Mouse (Mus musculus): Measurements from ENCODE around the gene Gpr162. TPM values are rescaled to one million over a fixed set of nuclear protein-coding genes. Genes with fewer than 3 reads are reported as not detected.
A peak's percentile ranks its signal among the peaks of the same experiment; 100 is the strongest.
"Not testable (repeated sequence)": the region's sequence is repeated elsewhere in the genome, so short reads cannot be mapped to it uniquely, and the experiment has no call there.

Gpr162 gene
- polyA plus RNA-seq, 1 experiment: 7.7 TPM

GRCm38 (mm10) chr6:124814858-124815774 is 48.7 kb downstream of the Gpr162 start:
- Histone ChIP-seq H3K9me3 (no peaks in the 10 kb centered on the region), H3K4me1 (peaks cover 70% of the 10 kb centered on the region)
- no peak for TF ChIP-seq FLI1 (IDR thresholded peaks at IDR 0.05; ENCODE audit: low read length)

DNA sequence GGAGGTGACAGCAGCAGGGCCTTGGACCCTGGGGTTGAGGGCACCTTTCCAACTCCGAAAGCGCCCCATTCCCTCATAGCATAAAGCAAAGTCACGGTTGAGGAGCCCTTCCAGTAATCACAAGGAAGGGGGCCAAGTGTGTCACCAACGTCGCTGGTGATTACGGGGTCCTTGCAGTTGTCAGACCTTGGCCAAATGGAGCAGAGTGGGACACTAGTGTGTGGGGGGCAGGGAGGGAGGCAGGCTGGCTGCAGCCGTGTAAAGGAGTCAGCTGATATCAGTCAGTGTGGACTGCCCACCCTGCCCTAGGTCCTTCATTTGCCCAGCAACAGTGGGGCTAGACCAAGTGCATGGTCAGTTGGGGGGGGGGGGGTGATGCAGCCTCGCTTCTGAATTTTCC is 49.3 kb downstream of the Gpr162 start:
- Histone ChIP-seq H3K27me3 (replicated peaks) (no peaks in the 10 kb centered on the region), H3K4me1 (peaks cover 75% of the 10 kb centered on the region), H3K9me3 (no peaks in the 10 kb centered on the region), H3K36me3 (replicated peaks; ENCODE audit: low read length) (peaks cover 85% of the 10 kb centered on the region), H3K4me3 (replicated peaks) (peak overlapping the region; percentile 98)
- TF ChIP-seq GATA1 (IDR thresholded peaks at IDR 0.05; ENCODE audit: borderline replicate concordance, low read length) (no peak), FLI1 (IDR thresholded peaks at IDR 0.05; ENCODE audit: low read length) (no peak)

More at GRCm38 (mm10) chr6:124814858-124815774, 48.7 kb downstream of the Gpr162 start:
- Histone ChIP-seq H3K4me3 (replicated peaks) (no peak overlapping the region), H3K27me3 (replicated peaks) (no peaks in the 10 kb centered on the region), H3K36me3 (replicated peaks; ENCODE audit: low read length) (peaks cover 86% of the 10 kb centered on the region)

DNA sequence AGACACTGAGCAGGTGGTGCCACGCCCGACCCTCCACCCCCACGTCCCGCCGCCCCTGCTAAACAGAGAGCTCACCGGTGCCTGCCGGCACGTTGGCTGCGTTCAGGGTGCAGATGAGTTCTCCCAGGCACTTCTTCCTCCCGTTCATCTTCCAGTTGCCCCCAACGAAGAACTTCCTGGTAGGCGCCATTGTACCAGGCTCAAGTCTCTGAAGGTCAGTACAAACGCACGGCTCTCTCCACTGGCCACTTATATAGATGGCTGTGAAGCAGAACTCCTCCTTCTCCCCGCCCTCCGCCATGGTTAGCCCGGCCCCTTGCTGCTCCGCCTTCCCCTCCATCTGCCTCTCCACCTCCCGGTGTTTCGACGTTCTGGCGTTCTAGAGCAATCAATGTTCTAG is 49.9 kb downstream of the Gpr162 start, which contains the start of gene Tpi1:
Gene Tpi1 (minus strand): TSS at position 364 of the 400 bp plus-strand sequence.
- Histone ChIP-seq H3K9me3 (no peaks in the 10 kb centered on the region), H3K36me3 (replicated peaks; ENCODE audit: low read length) (peaks cover 80% of the 10 kb centered on the region), H3K4me1 (peaks cover 77% of the 10 kb centered on the region)

GRCm38 (mm10) chr6:124813496-124813895 is 50.3 kb downstream of the Gpr162 start:
- Histone ChIP-seq H3K4me1 (peaks cover 78% of the 10 kb centered on the region), H3K27me3 (replicated peaks) (no peaks in the 10 kb centered on the region), H3K36me3 (replicated peaks; ENCODE audit: low read length) (peaks cover 76% of the 10 kb centered on the region), H3K9me3 (no peaks in the 10 kb centered on the region), H3K4me3 (replicated peaks) (peak overlapping the region; percentile 98)
- TF ChIP-seq FLI1 (IDR thresholded peaks at IDR 0.05; ENCODE audit: low read length) (no peak), GATA1 (IDR thresholded peaks at IDR 0.05; ENCODE audit: borderline replicate concordance, low read length) (no peak)

More for the DNA sequence above, 49.9 kb downstream of the Gpr162 start, which contains the start of gene Tpi1:
- TF ChIP-seq FLI1 (IDR thresholded peaks at IDR 0.05; ENCODE audit: low read length) (no peak), GATA1 (IDR thresholded peaks at IDR 0.05; ENCODE audit: borderline replicate concordance, low read length) (no peak)
- Histone ChIP-seq H3K4me3 (replicated peaks) (peak within 1 kb of the TSS; percentile 98), H3K27me3 (replicated peaks) (no peaks in the 10 kb centered on the region)

DNA sequence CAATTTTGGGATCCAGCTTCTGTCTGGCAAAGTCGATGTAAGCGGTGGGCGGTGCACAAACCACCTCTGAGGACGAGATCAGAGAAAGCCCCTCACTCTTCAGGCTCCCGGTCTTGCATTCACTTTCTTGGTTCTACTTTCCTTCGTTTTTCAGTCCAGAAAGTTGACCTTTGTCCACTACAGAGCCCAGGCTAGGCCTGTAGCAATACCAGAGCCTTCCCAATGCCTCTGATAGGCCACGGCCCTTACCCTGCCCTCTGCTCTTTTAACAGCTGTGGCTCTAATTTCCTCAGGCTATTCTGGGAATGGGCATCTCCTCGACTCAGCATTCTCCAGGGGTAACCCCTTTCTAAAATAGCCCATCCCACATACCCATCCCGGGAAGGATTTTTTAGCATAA is 50.9 kb downstream of the Gpr162 start:
- Histone ChIP-seq H3K4me3 (replicated peaks) (peak overlapping the region; percentile 98), H3K27me3 (replicated peaks) (no peaks in the 10 kb centered on the region), H3K9me3 (no peaks in the 10 kb centered on the region), H3K4me1 (peaks cover 78% of the 10 kb centered on the region), H3K36me3 (replicated peaks; ENCODE audit: low read length) (peaks cover 69% of the 10 kb centered on the region)
- TF ChIP-seq FLI1 (IDR thresholded peaks at IDR 0.05; ENCODE audit: low read length): no peak
- no peak for TF ChIP-seq GATA1 (IDR thresholded peaks at IDR 0.05; ENCODE audit: borderline replicate concordance, low read length)

- H3K27me3 ChIP-seq (replicated peaks): no peaks in the 10 kb centered on the region
- peaks cover 76% of the 10 kb centered on the region for H3K4me1 ChIP-seq
- H3K36me3 ChIP-seq (replicated peaks; ENCODE audit: low read length): peaks cover 60% of the 10 kb centered on the region
- H3K9me3 ChIP-seq: no peaks in the 10 kb centered on the region
- peak overlapping the region; percentile 98 for H3K4me3 ChIP-seq (replicated peaks)
- TF ChIP-seq GATA1 (IDR thresholded peaks at IDR 0.05; ENCODE audit: borderline replicate concordance, low read length) (no peak), FLI1 (IDR thresholded peaks at IDR 0.05; ENCODE audit: low read length) (no peak)
Measured at GRCm38 (mm10) chr6:124811701-124812560, 51.9 kb downstream of the Gpr162 start.

GRCm38 (mm10) chr6:124811403-124811665 is 52.4 kb downstream of the Gpr162 start:
- peak overlapping the region; percentile 76 for H3K4me3 ChIP-seq (replicated peaks)
- no peak for TF ChIP-seq GATA1 (IDR thresholded peaks at IDR 0.05; ENCODE audit: borderline replicate concordance, low read length)
- no peak for TF ChIP-seq FLI1 (IDR thresholded peaks at IDR 0.05; ENCODE audit: low read length)
- no peaks in the 10 kb centered on the region for H3K27me3 ChIP-seq (replicated peaks)
- peaks cover 80% of the 10 kb centered on the region for H3K4me1 ChIP-seq
- peaks cover 54% of the 10 kb centered on the region for H3K36me3 ChIP-seq (replicated peaks; ENCODE audit: low read length)
- H3K9me3 ChIP-seq: no peaks in the 10 kb centered on the region

DNA sequence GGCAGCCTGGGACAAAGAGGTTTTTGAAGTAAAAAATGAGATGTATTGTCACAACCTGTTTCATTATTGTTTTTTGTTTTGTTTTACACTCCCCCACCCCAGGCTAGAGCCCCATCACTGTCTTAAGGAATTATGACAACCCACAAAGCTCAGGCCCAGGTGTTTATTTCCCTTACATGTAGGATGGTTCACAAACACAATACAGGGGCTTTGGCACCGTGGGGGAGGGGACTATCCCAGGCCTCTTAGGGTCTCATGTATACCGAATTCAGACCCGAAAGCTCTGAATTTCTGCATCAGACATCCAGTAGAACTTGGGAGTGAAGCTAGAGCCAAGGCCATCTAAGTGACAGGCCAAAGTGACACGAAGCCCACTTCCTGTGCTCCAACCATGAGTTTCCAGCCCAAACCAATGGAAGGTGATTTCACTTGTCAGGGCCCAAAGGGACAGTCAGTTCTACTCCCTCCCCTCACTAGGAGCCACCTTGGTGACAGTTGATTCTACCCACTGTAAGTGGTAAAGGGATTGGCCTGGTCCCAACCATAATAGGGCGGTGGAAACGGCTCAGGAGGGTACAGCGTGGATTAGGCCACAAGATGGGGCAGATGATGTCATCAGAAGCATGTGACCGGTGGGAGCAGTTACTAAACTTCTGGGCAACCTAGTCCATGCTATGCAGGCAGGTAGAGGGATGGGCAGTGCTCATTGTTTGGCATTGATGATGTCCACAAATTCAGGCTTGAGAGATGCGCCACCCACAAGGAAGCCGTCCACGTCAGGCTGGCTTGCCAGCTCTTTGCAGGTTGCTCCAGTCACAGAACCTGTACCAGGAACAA is 53.0 kb downstream of the Gpr162 start:
- peaks cover 49% of the 10 kb centered on the region for H3K36me3 ChIP-seq (replicated peaks; ENCODE audit: low read length)
- peak overlapping the region; percentile 76 for H3K4me3 ChIP-seq (replicated peaks)
- peaks cover 86% of the 10 kb centered on the region for H3K4me1 ChIP-seq

GRCm38 (mm10) chr6:124809775-124810538 is 53.8 kb downstream of the Gpr162 start:
- Histone ChIP-seq H3K4me3 (replicated peaks) (peak overlapping the region; percentile 95), H3K27me3 (replicated peaks) (no peaks in the 10 kb centered on the region), H3K4me1 (peaks cover 91% of the 10 kb centered on the region), H3K9me3 (no peaks in the 10 kb centered on the region), H3K36me3 (replicated peaks; ENCODE audit: low read length) (peaks cover 40% of the 10 kb centered on the region)
- TF ChIP-seq GATA1 (IDR thresholded peaks at IDR 0.05; ENCODE audit: borderline replicate concordance, low read length): no peak
- TF ChIP-seq FLI1 (IDR thresholded peaks at IDR 0.05; ENCODE audit: low read length): no peak

More for the DNA sequence above, 53.0 kb downstream of the Gpr162 start:
- H3K9me3 ChIP-seq; H3K27me3 ChIP-seq (replicated peaks): not testable (repeated sequence)
